Mouse (Mus musculus) spleen, adult 2 months (tissue): ENCODE results near the gene Pramel7.

Source experiments
- CTCF ChIP-seq: fragments of 200-500 bp; IDR thresholded peaks from 2 replicates; pipeline ENCODE4 v1.5.1; 2011; ENCODE audit warnings: mild to moderate bottlenecking, inconsistent platforms; ENCODE audit not compliant: insufficient read depth, insufficient read length, insufficient replicate concordance; ENCODE audit errors: extremely low read depth
- POLR2A ChIP-seq: fragments of 200-500 bp; IDR thresholded peaks from 2 replicates; pipeline ENCODE4 v1.6.1; 2011; ENCODE audit warnings: low read depth, low read length, inconsistent platforms

DNA sequence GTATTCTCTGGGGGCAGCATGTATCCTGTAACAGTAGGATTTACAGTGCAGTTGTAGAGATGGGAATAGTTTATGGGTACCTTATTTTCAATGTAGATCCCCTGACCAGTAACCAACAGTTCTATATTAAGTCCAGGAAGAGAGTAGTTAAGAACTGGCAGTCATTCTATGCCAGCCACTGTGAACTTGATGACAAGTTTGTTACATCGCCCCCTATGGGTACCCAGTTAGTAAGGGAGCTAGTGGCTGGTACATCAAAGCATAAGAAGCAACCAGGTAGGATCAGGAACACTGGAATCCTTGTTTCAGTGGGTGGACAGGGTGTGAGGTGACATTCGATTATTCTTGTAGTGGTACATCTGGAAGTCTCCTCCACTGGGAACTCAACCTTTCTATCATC, 14.6 kb downstream of the Pramel7 start:
- TF ChIP-seq CTCF (no peak), POLR2A (no peak)
